Mouse (Mus musculus): ENCODE results near the gene Wfdc2.
"Not testable (repeated sequence)": the region's sequence is repeated elsewhere in the genome, so short reads cannot be mapped to it uniquely, and the experiment has no call there.

Wfdc2 gene

DNA sequence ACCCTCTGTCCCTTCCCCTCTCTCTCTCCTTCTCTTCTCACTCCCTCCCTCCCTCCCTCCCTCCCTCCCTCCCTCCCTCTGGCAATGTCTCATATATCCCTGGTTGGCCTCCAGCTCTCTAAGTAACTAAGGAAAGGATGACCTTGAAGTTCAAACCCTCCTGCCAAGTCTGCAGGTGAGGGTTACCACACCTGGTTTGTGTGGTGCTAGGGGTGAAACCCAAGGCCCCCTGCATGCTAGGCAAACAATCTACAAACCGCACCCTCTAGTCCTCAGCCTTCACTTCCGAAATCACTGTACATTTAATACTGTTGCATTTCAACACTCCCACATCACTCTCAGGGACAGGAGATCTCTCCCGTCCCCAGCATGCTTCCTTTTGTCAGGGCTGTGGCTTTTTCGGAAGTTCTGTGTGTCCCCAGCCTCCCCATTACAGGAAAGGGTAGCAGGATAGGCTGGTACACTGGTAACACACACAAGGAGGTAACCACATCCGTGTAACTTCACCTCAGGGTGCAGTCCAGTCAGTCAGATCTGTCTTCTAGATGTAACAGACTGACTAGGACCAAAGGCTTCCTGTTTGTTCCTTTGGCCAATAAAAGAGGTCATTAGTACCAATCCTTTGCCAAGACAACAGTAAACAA lies 17.6 kb upstream of the Wfdc2 start:
- no peak for DNase-seq (ENCODE audit: inconsistent age in 2 of 2, low spot score in 1 of 2)

DNA sequence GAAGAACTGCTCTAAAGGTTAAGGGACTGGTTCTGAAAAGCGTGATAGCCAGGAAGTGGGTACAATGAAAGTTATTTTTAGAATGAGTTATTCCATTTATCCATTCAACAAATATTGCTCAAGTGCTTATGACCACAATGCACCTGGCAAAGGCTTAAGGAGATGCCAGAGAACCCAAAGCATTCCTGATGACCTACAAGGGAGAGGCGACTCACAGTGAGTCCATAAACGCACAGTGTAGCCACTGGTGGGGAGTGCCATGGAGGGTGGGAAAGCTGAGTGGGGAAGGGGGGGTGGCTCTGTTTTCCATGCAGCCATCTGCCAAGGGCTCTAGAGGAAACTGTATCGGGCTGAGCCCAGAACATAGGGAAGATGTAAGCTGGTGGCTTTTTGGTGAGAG lies 12.9 kb upstream of the Wfdc2 start:
- no peak for DNase-seq (ENCODE audit: inconsistent age in 2 of 2, low spot score in 1 of 2)

- DNase-seq (ENCODE audit: inconsistent age in 2 of 2, low spot score in 1 of 2): no peak
Measured at GRCm38 (mm10) chr2:164549963-164550894, 12.0 kb upstream of the Wfdc2 start.

DNA sequence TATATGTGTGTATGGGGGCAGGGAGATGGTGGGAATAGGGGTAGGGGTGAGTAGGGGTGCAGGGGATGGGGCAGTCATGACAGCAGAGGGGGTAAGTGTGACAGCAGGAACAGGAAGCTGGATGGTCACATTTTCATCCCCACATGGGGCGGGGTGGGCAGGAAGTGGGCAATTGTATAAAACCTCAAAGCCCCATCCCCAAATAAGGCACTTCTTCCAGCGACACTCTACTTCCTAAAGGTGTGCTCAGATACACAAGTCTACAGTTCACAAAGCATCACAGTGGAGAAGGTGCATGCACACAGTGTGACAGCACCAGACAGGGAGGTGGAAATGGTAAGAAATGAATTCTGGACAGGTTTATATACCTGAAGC lies 11.3 kb upstream of the Wfdc2 start:
- DNase-seq (ENCODE audit: inconsistent age in 2 of 2, low spot score in 1 of 2): no peak

DNA sequence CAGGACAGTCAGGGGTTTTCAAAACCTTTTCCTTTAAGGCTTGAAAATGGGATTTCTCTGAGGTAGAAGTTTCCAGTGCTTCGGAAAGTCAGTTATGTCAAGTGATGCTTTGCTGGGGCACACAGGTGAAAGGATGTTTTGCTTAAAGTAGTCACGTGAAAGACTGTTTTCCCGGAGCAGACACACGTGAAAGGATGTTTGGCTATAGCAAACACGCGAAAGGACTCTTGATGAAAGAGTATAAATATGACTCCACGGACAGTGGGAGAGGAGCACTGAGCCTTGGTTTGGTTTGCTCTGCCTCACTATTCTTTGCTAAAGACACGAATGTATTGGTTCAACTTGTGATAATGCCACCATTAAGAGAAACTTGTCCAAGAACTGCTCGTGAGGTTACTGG lies 10.7 kb upstream of the Wfdc2 start:
- DNase-seq (ENCODE audit: inconsistent age in 2 of 2, low spot score in 1 of 2): no peak

GRCm38 (mm10) chr2:164558426-164558825 lies 3.8 kb upstream of the Wfdc2 start:
- DNase-seq (ENCODE audit: inconsistent age in 2 of 2, low spot score in 1 of 2): no peak

- DNase-seq (ENCODE audit: inconsistent age in 2 of 2, low spot score in 1 of 2): no peak
Measured at GRCm38 (mm10) chr2:164558991-164559645, 3.1 kb upstream of the Wfdc2 start.

DNA sequence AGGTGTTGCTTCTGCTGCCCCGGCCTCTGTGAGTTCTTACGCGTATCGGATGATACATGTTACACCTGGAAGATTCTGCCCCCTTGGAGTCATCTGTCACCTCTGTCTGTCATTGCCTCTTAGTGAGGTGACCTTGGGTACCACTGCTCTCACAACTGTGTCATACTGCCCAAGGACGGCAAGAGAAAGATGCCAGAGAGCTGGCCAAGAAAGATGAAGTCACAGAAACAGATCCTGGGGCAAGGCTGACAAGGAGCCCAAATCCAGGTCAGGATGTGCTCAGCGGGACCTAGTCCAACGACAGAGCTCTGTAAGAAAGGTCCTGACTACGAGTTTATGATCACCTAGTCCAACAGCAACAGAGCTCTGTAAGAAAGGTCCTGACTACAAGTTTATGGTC lies 2.1 kb upstream of the Wfdc2 start:
- DNase-seq (ENCODE audit: inconsistent age in 2 of 2, low spot score in 1 of 2): peak; percentile 73 to 79

DNA sequence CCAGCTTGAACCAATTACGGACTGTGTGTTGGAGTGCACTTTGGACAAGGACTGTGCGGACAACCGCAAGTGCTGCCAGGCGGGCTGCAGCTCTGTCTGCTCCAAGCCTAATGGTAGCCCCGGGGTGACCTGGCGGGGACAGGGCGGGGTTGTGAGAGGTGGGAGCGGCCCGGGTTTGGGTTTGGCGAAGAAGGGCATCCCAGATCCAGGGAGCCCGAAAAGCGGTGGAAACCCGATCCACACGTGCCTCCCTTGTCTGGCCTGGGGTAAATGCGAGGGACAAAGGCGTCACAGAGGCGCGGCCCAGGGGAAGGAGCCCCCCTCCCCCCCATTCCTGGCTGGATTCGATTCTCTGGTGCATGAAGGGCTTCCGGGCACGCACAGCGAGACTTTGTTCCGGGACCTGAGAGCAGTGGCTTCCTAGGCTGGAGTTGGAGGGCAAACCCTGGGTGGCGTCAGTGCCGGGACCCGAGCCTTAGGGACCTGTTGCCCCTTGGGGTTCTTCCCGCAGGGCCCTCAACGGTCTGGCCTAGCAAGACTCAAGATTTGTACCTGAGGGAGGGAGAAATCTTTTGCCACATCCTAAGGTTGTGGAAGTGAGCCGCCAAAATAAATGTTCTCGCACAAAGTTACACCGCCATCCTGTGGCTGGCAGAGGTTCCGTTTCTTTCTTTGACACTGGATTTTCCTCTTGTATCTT lies 1.3 kb downstream of the Wfdc2 start:
- peak; percentile 19 to 60 for DNase-seq (ENCODE audit: inconsistent age in 2 of 2, low spot score in 1 of 2)

DNA sequence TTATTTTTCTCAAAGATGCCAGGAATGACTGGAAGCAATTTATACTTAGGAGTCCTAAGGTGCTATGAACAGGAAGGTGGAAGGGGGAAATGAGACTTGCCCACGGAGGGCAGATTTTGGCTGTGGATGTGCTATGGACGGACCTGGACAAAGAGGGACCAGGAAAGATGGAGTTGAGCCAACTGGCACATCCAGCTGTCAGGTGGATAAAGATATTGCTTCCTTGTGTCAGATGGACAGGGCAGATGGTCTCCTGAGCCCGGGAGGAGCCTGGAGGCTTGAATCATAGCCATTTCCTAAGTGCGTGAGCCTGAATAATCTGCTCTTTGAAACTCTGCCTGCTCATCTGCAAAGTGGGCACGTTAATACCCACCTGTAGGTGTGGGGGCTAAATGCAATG lies 2.1 kb downstream of the Wfdc2 start:
- no peak for DNase-seq (ENCODE audit: inconsistent age in 2 of 2, low spot score in 1 of 2)

DNA sequence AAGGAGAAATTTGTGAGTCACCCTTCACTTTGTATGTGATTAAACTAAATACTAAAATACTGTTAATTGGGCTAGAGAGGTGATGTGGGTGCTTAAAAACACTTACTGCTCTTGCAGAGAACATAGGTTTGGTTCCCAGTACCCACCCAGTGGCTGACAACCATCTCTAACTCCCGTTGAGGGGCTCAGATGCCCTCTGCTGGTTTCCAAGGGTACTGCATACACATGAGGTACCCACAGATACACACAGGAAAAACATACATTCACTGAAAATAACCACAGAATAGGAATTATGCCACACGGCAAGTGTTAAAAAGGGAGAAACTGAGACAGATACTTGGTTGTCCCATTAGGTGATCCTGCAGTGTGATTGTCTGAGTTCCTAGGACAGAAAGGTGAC lies 4.8 kb downstream of the Wfdc2 start:
- DNase-seq (ENCODE audit: inconsistent age in 2 of 2, low spot score in 1 of 2): no peak

DNA sequence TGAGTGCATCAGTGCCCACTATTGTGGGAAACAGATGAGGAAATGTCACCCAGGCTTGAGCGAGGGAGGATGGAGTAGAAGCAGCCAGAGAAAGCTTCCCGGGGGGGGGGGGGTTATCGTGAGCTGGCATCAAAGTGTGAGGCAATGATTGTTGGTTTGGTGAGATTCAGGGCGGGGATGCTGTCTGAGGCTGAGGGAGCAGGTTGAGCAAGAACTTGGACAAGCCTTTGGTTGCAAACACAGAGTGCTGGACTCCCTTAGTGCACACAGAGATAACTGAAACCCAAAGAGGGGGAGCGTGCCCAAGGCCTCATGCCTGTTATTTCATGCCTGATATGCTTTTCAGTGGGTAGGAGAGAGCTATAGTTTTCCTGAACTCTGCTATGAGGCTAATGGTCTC lies 5.2 kb downstream of the Wfdc2 start:
- no peak for DNase-seq (ENCODE audit: inconsistent age in 2 of 2, low spot score in 1 of 2)

GRCm38 (mm10) chr2:164573359-164573758 lies 11.1 kb downstream of the Wfdc2 start, which contains the start of gene Spint3:
Gene Spint3, minus strand, starts transcription at chr2:164573459.
- not testable (repeated sequence) for DNase-seq (ENCODE audit: inconsistent age in 2 of 2, low spot score in 1 of 2)

DNA sequence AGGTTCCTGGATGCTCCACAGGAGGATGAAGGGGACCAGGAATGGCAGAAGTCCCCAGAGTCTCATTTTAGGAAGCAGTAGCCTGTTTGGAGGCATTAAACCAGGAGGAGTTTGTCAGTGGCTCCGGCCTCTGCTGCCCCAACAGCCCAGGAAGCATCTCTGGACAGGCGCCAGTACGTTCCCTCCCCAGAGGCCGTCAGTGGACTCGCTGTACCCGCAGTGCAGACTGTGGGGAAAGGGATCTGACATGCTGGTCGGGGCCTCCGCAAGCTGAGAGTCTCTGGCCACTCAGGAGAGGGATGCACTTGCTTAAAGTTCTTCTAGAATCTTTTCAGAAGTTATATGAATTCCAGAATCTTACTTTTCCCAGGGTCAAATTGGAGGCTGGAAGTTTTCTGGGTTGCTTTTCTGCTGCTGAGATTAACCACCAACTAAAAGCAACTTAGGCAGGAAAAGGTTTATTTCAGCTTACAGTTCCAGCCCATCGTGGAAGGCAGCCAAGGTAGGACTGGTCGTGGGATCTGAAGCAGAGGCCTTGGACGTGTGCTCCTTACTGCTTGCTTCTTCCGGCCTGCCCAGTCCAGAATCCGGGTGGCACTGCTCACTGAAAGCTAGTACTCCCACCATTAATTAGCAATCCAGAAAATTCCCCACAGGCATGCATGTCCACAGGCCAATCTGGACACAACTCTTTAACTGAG lies 23.0 kb downstream of the Wfdc2 start, which contains the start of gene Wfdc6a:
Gene Wfdc6a, minus strand, starts transcription at position 423 of the 701 bp plus-strand sequence.
- peak; percentile 49 to 56 for DNase-seq (ENCODE audit: inconsistent age in 2 of 2, low spot score in 1 of 2)

DNA sequence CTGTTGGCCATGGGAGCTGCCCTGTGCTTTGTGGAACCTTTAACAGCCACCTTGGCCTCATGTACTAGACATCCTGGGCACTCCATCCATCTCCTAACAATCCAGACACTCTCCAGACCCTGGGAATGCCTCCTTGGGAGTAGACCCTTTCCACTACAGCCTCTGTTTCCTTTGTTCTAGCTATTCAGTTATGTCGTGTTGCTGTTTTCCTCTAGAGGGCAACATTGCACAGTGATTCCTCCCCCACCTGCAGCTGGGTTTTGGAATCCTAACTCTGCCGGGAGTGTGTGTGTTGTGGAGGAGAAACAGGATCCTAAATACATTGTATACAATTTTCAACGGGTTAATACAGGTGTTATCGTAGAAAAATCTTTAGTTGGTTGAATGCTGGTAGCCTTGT lies 29.8 kb downstream of the Wfdc2 start:
- DNase-seq (ENCODE audit: inconsistent age in 2 of 2, low spot score in 1 of 2): peak; percentile 20 to 69

GRCm38 (mm10) chr2:164593494-164593893 lies 31.3 kb downstream of the Wfdc2 start, which contains the start of gene Eppin:
Gene Eppin, minus strand, starts transcription at chr2:164593594.
- peak; percentile 31 to 47 for DNase-seq (ENCODE audit: inconsistent age in 2 of 2, low spot score in 1 of 2)

GRCm38 (mm10) chr2:164600179-164600578 lies 38.0 kb downstream of the Wfdc2 start:
- DNase-seq (ENCODE audit: inconsistent age in 2 of 2, low spot score in 1 of 2): no peak

DNA sequence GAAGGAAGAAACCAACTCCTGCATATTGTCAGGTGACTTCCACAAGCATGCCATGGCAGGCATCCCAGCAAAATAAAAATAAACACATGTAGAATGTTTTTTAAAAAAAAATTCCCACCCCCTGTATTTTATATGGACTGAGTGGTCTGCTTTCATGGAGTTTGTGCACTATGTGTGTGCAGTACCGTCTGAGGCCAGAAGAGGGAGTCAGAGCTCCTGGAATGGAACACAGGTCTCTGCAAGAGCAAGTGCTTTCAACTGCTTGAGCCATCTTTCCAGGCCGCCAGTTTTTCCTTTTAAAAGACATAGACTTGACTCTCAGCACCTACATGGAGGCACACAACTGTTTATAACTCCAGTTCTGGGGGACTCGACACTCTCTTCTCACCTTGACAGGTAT lies 41.3 kb downstream of the Wfdc2 start:
- DNase-seq (ENCODE audit: inconsistent age in 2 of 2, low spot score in 1 of 2): no peak

- DNase-seq (ENCODE audit: inconsistent age in 2 of 2, low spot score in 1 of 2): no peak
Measured at GRCm38 (mm10) chr2:164604411-164604810, 42.2 kb downstream of the Wfdc2 start.

GRCm38 (mm10) chr2:164608781-164609180 lies 46.6 kb downstream of the Wfdc2 start:
- DNase-seq (ENCODE audit: inconsistent age in 2 of 2, low spot score in 1 of 2): peak; percentile 68 to 72
